Mouse (Mus musculus): ENCODE measurements at regions not wholly inside any gene's neighbourhood (a gene's known extent, or its start where the extent isn't known, plus 50 kb on each side); places are given as distances from the start of the nearest gene placed in this dataset.

- no peaks in the 10 kb centered on the region for H3K27me3 ChIP-seq (replicated peaks)
- H3K4me2 ChIP-seq, result no peak overlapping the region
- H3K27ac ChIP-seq, result no peak overlapping the region
- no peaks in the 10 kb centered on the region for H3K36me3 ChIP-seq
- H3K4me3 ChIP-seq (replicated peaks), result no peak overlapping the region
- H3K9me3 ChIP-seq, result no peaks in the 10 kb centered on the region
- ATAC-seq (ENCODE audit: insufficient read depth, low FRiP score, low read depth), result no peak
- H3K4me1 ChIP-seq, result no peaks in the 10 kb centered on the region
- no peak overlapping the region for H3K9ac ChIP-seq
Measured at GRCm38 (mm10) chr14:14640557-14640956, 61.5 kb upstream of the Slc4a7 start.

- ATAC-seq (ENCODE audit: insufficient read depth, low FRiP score, low read depth), result no peak
- Histone ChIP-seq H3K27ac (no peak overlapping the region), H3K9ac (no peak overlapping the region), H3K27me3 (replicated peaks) (no peaks in the 10 kb centered on the region), H3K4me2 (no peak overlapping the region), H3K36me3 (no peaks in the 10 kb centered on the region), H3K9me3 (no peaks in the 10 kb centered on the region), H3K4me1 (no peaks in the 10 kb centered on the region), H3K4me3 (replicated peaks) (no peak overlapping the region)
- WGBS, result 81% methylated on average over 3 of the region's 3 CpGs
Measured at GRCm38 (mm10) chr14:14643533-14643932, 58.5 kb upstream of the Slc4a7 start.

GRCm38 (mm10) chr14:14645084-14645483, 57.0 kb upstream of the Slc4a7 start:
- Histone ChIP-seq H3K4me3 (replicated peaks) (no peak overlapping the region), H3K9ac (no peak overlapping the region), H3K27me3 (replicated peaks) (no peaks in the 10 kb centered on the region), H3K4me2 (no peak overlapping the region), H3K36me3 (no peaks in the 10 kb centered on the region), H3K9me3 (no peaks in the 10 kb centered on the region), H3K27ac (no peak overlapping the region), H3K4me1 (no peaks in the 10 kb centered on the region)
- WGBS, result 67% methylated on average over 3 of the region's 3 CpGs
- ATAC-seq (ENCODE audit: insufficient read depth, low FRiP score, low read depth), result no peak

All from stomach, embryonic 15.5 days (tissue).